Mouse (Mus musculus) kidney, adult 2 months (tissue): ENCODE data around the gene Spdye4a.

Experiments used
- CTCF ChIP-seq: fragments of 200-500 bp; conservative IDR thresholded peaks from 2 replicates; pipeline ENCODE4 v1.5.1; 2011; ENCODE audit warnings: low read depth, mild to moderate bottlenecking, control low read depth, low read length, moderate library complexity, mixed read lengths; ENCODE audit not compliant: insufficient read depth, insufficient read length
- POLR2A ChIP-seq: fragments of 200-500 bp; IDR thresholded peaks from one replicate; pipeline ENCODE4 v1.6.1; 2011; ENCODE audit warnings: low read depth, low read length, control low read depth

DNA sequence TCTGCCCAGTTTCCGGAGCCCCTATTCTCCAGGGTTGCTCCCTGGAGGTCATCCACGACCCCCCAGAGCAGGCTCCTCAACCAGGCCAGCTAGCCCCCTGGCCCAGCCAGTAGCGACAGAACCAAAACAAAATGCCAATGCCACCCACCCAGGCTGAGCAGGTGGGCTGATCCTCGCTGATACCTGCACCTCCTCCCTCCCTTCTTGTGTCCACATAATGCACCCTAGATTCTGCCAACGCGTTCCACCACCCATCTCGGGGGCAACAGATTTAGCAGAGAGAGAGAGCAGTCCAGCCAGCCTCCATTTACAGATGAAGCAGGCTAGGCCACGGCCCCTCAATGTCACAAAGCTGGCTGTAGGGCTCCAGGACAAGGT, 42.3 kb upstream of the Spdye4a start:
- TF ChIP-seq POLR2A (no peak), CTCF (no peak)
